Comparison of ENCODE assay signal across 29 mouse cellular contexts in the genomic region with DNA sequence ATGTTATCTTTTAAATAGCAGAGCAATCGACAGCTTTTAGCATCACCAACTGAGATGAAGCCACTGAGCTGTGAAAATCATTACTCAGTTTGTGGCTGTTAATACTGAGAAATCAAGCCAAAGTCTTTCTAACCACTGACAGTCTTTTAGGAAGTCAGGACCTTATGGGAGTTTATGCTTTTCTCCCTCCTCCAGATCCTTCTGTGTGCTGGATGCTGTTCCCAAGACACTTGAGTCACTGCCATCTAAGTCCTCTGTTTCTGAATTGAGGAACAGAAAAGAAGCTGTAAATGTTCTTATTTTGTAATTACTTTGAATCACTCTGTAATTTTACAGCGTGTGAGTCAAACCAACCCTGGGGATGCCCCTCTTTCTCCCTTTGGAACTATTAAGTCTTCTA.
DNase-seq lines count a peak whose midpoint lies in the region; ATAC-seq and TF ChIP-seq lines count a peak whose summit lies in the region.
"Had no signal": no experiment of that assay in that cellular context is flagged by ENCODE, and none has a peak within 500 bp of the region (broad histone marks: within the 10 kb centered on the region; RNA-seq: fewer than 3 reads in every experiment).

No protein-coding gene starts in this region.

- no peak for DNase-seq in frontal cortex, postnatal 36 days (ENCODE audit: low spot score in 2 of 2)
- peak; percentile 6 for DNase-seq in heart, adult 8-10 months (ENCODE audit: low spot score)
- DNase-seq in heart, embryonic 10.5 days (ENCODE audit: low spot score) = no peak
- DNase-seq in Patski (ENCODE audit: low read depth, low spot score) = peak; percentile 15
- peak; percentile 12 for DNase-seq in brain, embryonic 14.5 days (ENCODE audit: low read depth)
- no peak for DNase-seq in c-Kit-positive CD71-positive TER-119-positive erythroid progenitor cells, embryonic 14.5 days (ENCODE audit: low spot score)
- no peak for DNase-seq in cerebellum, adult 8-10 months
- DNase-seq: adrenal gland, adult 8-10 months; adrenal gland, postnatal 25 days; B cell, adult 2 months; cerebellum, adult 18-20 months; cerebellum, adult 9-11 months; cerebellum, postnatal 25 days; gastrocnemius, postnatal 36 days; heart, adult 2 months; heart, postnatal 36 days; kidney, adult 11 months; kidney, adult 8-10 months had no signal

- no peak for TF ChIP-seq CTCF in Patski (IDR thresholded peaks at IDR 0.05)
- no peak for TF ChIP-seq CTCF in brain, embryonic 14.5 days (IDR thresholded peaks at IDR 0.05; ENCODE audit: borderline replicate concordance, extremely low read depth, insufficient read depth, insufficient read length)

- POLR2A ChIA-PET in Patski (lab: Charles Lee) = no interaction called here

- H3K27me3 ChIP-seq in heart, embryonic 10.5 days (ENCODE audit: insufficient read depth, poor library complexity, severe bottlenecking) = no peaks in the 10 kb centered on the region
- no peaks in the 10 kb centered on the region for H3K27me3 ChIP-seq in Patski
- H3K27me3 ChIP-seq: embryonic facial prominence, embryonic 12.5 days; embryonic facial prominence, embryonic 15.5 days; heart, embryonic 12.5 days; heart, embryonic 15.5 days; hindbrain, embryonic 13.5 days; intestine, embryonic 15.5 days had no signal

- ATAC-seq in frontal cortex, adult (ENCODE audit: low TSS enrichment) = peak; percentile 64
- ATAC-seq in Patski = no peak
- ATAC-seq: forebrain, embryonic 14.5 days; hindbrain, embryonic 16.5 days; intestine, embryonic 15.5 days had no signal

- H3K36me3 ChIP-seq in heart, embryonic 10.5 days = no peaks in the 10 kb centered on the region
- H3K36me3 ChIP-seq: embryonic facial prominence, embryonic 12.5 days; embryonic facial prominence, embryonic 15.5 days; G1E; heart, embryonic 12.5 days; heart, embryonic 15.5 days; hindbrain, embryonic 10.5 days; hindbrain, embryonic 13.5 days; intestine, embryonic 15.5 days had no signal

- H3K27ac ChIP-seq in heart, embryonic 10.5 days = no peak overlapping the region
- H3K27ac ChIP-seq: embryonic facial prominence, embryonic 12.5 days; embryonic facial prominence, embryonic 15.5 days; heart, adult 2 months; heart, embryonic 15.5 days; hindbrain, embryonic 10.5 days; hindbrain, embryonic 13.5 days; intestine, embryonic 15.5 days had no signal

- in situ Hi-C loops in Patski (cut with MboI; ENCODE audit: low pct_unique_long_range_greater_than_20kb) = no loop called here

- no peaks in the 10 kb centered on the region for H3K4me1 ChIP-seq in heart, embryonic 10.5 days
- H3K4me1 ChIP-seq: embryonic facial prominence, embryonic 12.5 days; embryonic facial prominence, embryonic 15.5 days; heart, embryonic 12.5 days; heart, embryonic 15.5 days; hindbrain, embryonic 10.5 days; hindbrain, embryonic 13.5 days; intestine, embryonic 15.5 days had no signal

- TF ChIP-seq POLR2A in brain, embryonic 14.5 days (IDR thresholded peaks at IDR 0.05; ENCODE audit: borderline replicate concordance, extremely low read depth, insufficient read depth, insufficient read length, poor library complexity, severe bottlenecking) = no peak

- CTCF ChIA-PET in Patski (lab: Charles Lee) = no interaction called here

- no peak overlapping the region for H3K4me3 ChIP-seq in heart, embryonic 10.5 days
- H3K4me3 ChIP-seq: embryonic facial prominence, embryonic 12.5 days; embryonic facial prominence, embryonic 15.5 days; heart, adult 2 months; heart, embryonic 12.5 days; heart, embryonic 15.5 days; hindbrain, embryonic 10.5 days; hindbrain, embryonic 13.5 days; intestine, embryonic 15.5 days had no signal

- H3K9me3 ChIP-seq in heart, embryonic 10.5 days = no peaks in the 10 kb centered on the region
- H3K9me3 ChIP-seq: embryonic facial prominence, embryonic 12.5 days; embryonic facial prominence, embryonic 15.5 days; heart, embryonic 12.5 days; heart, embryonic 15.5 days; hindbrain, embryonic 10.5 days; hindbrain, embryonic 13.5 days; intestine, embryonic 15.5 days had no signal

- WGBS in heart, embryonic 10.5 days = 83% methylated on average over 2 of the region's 2 CpGs

Comparison
In these comparisons a context has a peak if more than half of its experiments do, and no peak if none do; other contexts are left out.
1. DNase-seq: peak in heart, adult 8-10 months (single experiment), Patski (single experiment) and brain, embryonic 14.5 days (single experiment); none in frontal cortex, postnatal 36 days (0 of 2), heart, embryonic 10.5 days (single experiment), c-Kit-positive CD71-positive TER-119-positive erythroid progenitor cells, embryonic 14.5 days (single experiment) and cerebellum, adult 8-10 months (single experiment).